Mouse (Mus musculus) olfactory bulb, adult 2 months (tissue): ENCODE data around the gene Sult2b1. TPM values are rescaled to one million over a fixed set of nuclear protein-coding genes. Genes with fewer than 3 reads are reported as not detected.

Experiments
- H3K27ac ChIP-seq: fragments of 200-500 bp; 2 replicates; pipeline ENCODE4 v1.5.1; 2012; ENCODE audit warnings: low read depth, low read length; ENCODE audit not compliant: insufficient read depth
- H3K4me1 ChIP-seq: fragments of 200-500 bp; 2 replicates; pipeline ENCODE4 v1.6.1; 2012; ENCODE audit warnings: low read length; ENCODE audit not compliant: control insufficient read depth, insufficient read depth
- H3K4me3 ChIP-seq: fragments of 200-500 bp; 2 replicates; pipeline ENCODE4 v1.5.1; 2012; ENCODE audit warnings: mild to moderate bottlenecking, low read depth, low read length, moderate library complexity; ENCODE audit not compliant: insufficient read depth
- CTCF ChIP-seq: fragments of 200-500 bp; IDR thresholded peaks from 2 replicates; pipeline ENCODE4 v1.5.1; 2012; ENCODE audit warnings: low read depth, mild to moderate bottlenecking, low read length, moderate library complexity; ENCODE audit not compliant: insufficient read depth
- POLR2A ChIP-seq: fragments of 200-500 bp; IDR thresholded peaks from 2 replicates; pipeline ENCODE4 v1.6.1; 2012; ENCODE audit warnings: mild to moderate bottlenecking, low read depth, low read length, moderate library complexity; ENCODE audit not compliant: insufficient read depth
- WGBS: fragments of 180-500 bp; shearing (Covaris S2); methylation state at CpG from one replicate; pipeline ENCODE4 v1.1.7; 2018; 5-methylcytosine and 5-hydroxymethylcytosine counted together
- polyA plus RNA-seq: library from polyadenylated mRNA; stranded (reverse); fragments of >200 nt; gene quantifications from 2 replicates; pipeline ENCODE4 v1.2.4, GENCODE M21; 2012; ENCODE audit warnings: low replicate concordance; ENCODE audit not compliant: missing spikeins, insufficient read depth, insufficient read length

The Sult2b1 gene
- polyA plus RNA-seq, 1 experiment = not detected

- no peak overlapping the region for H3K4me3 ChIP-seq
- TF ChIP-seq POLR2A (no peak), CTCF (no peak)
- no peak overlapping the region for H3K27ac ChIP-seq
- WGBS = 89% methylated on average over 29 of the region's 29 CpGs
- H3K4me1 ChIP-seq = peaks cover 20% of the 10 kb centered on the region
Measured at GRCm38 (mm10) chr7:45794971-45795370, 10.5 kb upstream of the Sult2b1 start.

DNA sequence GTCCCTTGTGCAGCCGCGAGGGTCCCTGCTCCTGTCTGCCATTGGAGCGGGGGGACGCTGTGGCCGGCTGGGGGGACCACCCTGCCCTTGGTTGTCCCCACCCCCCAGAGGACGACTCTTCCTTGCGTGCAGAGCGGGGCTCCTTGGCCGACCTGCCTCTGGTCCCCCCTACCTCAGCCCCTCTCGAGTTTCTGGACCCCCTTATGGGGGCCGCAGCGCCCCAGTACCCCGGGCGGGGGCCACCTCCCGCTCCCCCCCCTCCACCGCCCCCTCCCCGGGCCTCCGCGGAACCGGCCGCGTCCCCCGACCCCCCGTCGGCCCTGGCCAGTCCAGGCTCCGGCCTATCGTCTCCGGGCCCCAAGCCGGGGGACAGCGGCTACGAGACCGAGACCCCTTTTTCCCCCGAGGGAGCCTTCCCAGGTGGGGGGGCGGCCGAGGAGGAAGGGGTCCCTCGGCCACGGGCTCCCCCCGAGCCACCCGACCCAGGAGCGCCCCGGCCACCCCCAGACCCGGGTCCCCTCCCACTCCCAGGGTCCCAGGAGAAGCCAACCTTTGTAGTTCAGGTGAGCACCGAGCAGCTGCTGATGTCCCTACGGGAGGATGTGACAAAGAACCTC is 9.6 kb upstream of the Sult2b1 start:
- Histone ChIP-seq H3K4me3 (no peak overlapping the region), H3K27ac (no peak overlapping the region), H3K4me1 (peaks cover 20% of the 10 kb centered on the region)
- 90% methylated on average over 43 of the region's 44 CpGs for WGBS
- TF ChIP-seq POLR2A (no peak), CTCF (no peak)

DNA sequence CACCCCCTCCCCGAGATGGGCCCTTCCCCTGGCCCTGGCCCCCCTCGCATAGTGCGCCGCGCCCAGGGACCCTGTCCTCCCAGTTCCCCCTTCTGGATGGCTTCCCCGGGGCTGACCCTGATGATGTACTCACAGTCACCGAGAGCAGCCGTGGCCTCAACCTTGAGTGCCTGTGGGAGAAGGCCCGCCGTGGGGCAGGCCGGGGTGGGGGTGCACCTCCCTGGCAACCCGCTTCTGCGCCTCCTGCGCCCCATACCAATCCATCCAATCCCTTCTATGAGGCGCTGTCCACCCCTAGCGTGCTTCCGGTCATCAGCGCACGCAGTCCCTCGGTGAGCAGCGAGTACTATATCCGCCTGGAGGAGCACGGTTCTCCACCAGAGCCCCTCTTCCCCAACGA is 8.8 kb upstream of the Sult2b1 start:
- H3K4me1 ChIP-seq = peaks cover 16% of the 10 kb centered on the region
- TF ChIP-seq POLR2A = no peak
- no peak for TF ChIP-seq CTCF
- 91% methylated on average over 24 of the region's 24 CpGs for WGBS

GRCm38 (mm10) chr7:45791756-45792490 is 7.5 kb upstream of the Sult2b1 start:
- Histone ChIP-seq H3K4me3 (no peak overlapping the region), H3K27ac (no peak overlapping the region), H3K4me1 (peaks cover 17% of the 10 kb centered on the region)
- TF ChIP-seq POLR2A = no peak
- 63% methylated on average over 17 of the region's 17 CpGs for WGBS

More for the DNA sequence above, 8.8 kb upstream of the Sult2b1 start:
- Histone ChIP-seq H3K4me3 (no peak overlapping the region), H3K27ac (no peak overlapping the region)

- 60% methylated on average over 6 of the region's 6 CpGs for WGBS
- no peak overlapping the region for H3K27ac ChIP-seq
- TF ChIP-seq POLR2A = no peak
- no peak for TF ChIP-seq CTCF
- H3K4me1 ChIP-seq = peaks cover 23% of the 10 kb centered on the region
- H3K4me3 ChIP-seq = no peak overlapping the region
Measured at GRCm38 (mm10) chr7:45790721-45791120, 6.3 kb upstream of the Sult2b1 start.

- 87% methylated on average over 22 of the region's 22 CpGs for WGBS
- H3K27ac ChIP-seq = no peak overlapping the region
- TF ChIP-seq CTCF = no peak
- TF ChIP-seq POLR2A = no peak
- H3K4me3 ChIP-seq = no peak overlapping the region
- peaks cover 28% of the 10 kb centered on the region for H3K4me1 ChIP-seq
Measured at GRCm38 (mm10) chr7:45787642-45788041, 3.2 kb upstream of the Sult2b1 start.

DNA sequence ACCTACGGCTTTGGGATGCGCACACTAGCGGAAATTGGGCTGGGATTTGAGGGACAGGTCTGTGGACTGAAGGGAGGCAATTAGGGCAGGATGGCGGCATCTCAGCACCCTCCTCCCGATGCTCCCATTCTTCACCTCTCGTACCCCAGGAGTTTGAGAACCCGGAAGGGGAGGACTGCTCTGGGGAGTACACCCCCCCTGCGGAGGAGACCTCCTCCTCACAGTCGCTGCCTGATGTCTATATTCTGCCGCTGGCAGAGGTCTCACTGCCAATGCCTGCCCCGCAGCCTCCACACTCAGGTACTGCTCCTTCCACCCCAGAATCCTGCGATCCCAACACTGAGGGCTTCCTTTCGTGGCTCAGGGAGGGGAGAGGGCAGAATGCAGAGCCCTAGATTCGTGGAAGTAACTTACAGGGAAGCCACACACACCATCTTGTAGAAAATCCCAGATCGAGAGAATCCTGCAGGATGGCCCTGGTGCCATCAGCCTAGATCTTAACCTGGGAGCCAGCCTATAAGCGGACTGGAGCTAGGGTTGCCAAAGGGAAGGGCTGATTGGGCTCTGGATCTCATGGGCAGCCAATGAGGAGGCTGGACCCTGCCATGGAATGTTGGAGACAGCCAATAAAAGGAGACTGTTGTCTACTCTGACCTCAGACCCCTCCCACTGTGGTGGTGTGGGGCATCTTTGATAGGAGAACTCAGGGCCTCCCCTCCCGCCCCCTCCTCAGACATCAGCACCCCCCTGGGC is 2.4 kb upstream of the Sult2b1 start:
- no peak overlapping the region for H3K27ac ChIP-seq
- TF ChIP-seq POLR2A (no peak), CTCF (no peak)

DNA sequence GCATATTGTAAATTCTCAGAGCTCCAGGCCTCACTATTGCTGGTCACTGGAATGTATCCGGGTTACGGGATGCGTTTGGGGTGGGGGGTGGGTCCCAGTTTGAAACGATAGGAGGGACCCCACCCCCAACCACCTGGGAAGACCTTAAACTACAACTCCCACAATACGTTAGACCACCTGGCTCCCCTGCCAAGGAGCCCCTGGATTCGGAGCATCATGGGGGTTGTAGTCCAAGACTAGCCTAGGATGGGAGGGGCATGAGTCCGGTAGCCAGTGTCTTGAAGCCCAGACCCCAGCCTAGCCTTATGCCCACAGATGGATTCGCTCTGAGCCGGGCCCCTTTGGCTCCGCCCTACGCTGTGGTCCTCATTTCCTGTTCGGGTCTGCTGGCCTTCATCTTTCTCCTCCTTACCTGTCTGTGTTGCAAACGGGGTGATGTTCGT is 1.7 kb upstream of the Sult2b1 start:
- Histone ChIP-seq H3K27ac (no peak overlapping the region), H3K4me3 (peak overlapping the region; percentile 95), H3K4me1 (peaks cover 28% of the 10 kb centered on the region)
- WGBS = 1% methylated on average over 14 of the region's 14 CpGs
- no peak for TF ChIP-seq POLR2A
- no peak for TF ChIP-seq CTCF

More for the DNA sequence above, 2.4 kb upstream of the Sult2b1 start:
- 10% methylated on average over 17 of the region's 17 CpGs for WGBS
- Histone ChIP-seq H3K4me1 (peaks cover 28% of the 10 kb centered on the region), H3K4me3 (peak overlapping the region; percentile 95)
